Mouse (Mus musculus) heart, embryonic 13.5 days (tissue): ENCODE data around the gene Slc20a1. TPM values are rescaled to one million over a fixed set of nuclear protein-coding genes. Genes with fewer than 3 reads are reported as not detected.
A peak's percentile ranks its signal among the peaks of the same experiment; 100 is the strongest.

Experiments used
- ATAC-seq: fragments of 200-750 bp; cut with Nextera tagmentation; 2 replicates; pipeline ENCODE4 v1.8.0; 2017; ENCODE audit warnings: moderate TSS enrichment; ENCODE audit not compliant: insufficient number of reproducible peaks, low FRiP score, low TSS enrichment; ENCODE audit errors: extremely low read depth
- H3K27ac ChIP-seq: fragments of 300-500 bp; sonication (generic); replicated peaks from 2 replicates; pipeline ENCODE4 v1.5.1; 2015; ENCODE audit warnings: moderate library complexity, mild to moderate bottlenecking, inconsistent platforms
- H3K27me3 ChIP-seq: fragments of 300-500 bp; sonication (generic); replicated peaks from 2 replicates; pipeline ENCODE4 v1.6.1; 2015; ENCODE audit warnings: mild to moderate bottlenecking, inconsistent platforms
- H3K36me3 ChIP-seq: fragments of 300-500 bp; sonication (generic); 2 replicates; pipeline ENCODE4 v1.6.1; 2015; ENCODE audit warnings: mild to moderate bottlenecking, inconsistent platforms
- H3K4me1 ChIP-seq: fragments of 300-500 bp; sonication (generic); 2 replicates; pipeline ENCODE4 v1.6.1; 2015; ENCODE audit warnings: inconsistent platforms
- H3K4me2 ChIP-seq: fragments of 300-500 bp; sonication (generic); 2 replicates; pipeline ENCODE4 v1.6.1; 2015; ENCODE audit warnings: inconsistent platforms, mild to moderate bottlenecking, moderate library complexity
- H3K4me3 ChIP-seq: fragments of 300-500 bp; sonication (generic); 2 replicates; pipeline ENCODE4 v1.5.1; 2015; ENCODE audit warnings: moderate library complexity, mild to moderate bottlenecking, inconsistent platforms
- H3K9ac ChIP-seq: fragments of 300-500 bp; sonication (generic); 2 replicates; pipeline ENCODE4 v1.6.1; 2015; ENCODE audit warnings: inconsistent platforms, mild to moderate bottlenecking, moderate library complexity
- H3K9me3 ChIP-seq: fragments of 300-500 bp; sonication (generic); 2 replicates; pipeline ENCODE4 v1.6.1; 2016; ENCODE audit warnings: inconsistent platforms
- WGBS: fragments of 180-500 bp; shearing (Covaris S2); methylation state at CpG from one replicate; pipeline ENCODE4 v1.1.7; 2015; ENCODE audit warnings: mixed read lengths; 5-methylcytosine and 5-hydroxymethylcytosine counted together
- polyA plus RNA-seq: library from polyadenylated mRNA; unstranded; fragments of >200 nt; fragmentation: Nextera tagmentation; extraction: Ambion mirVana; gene quantifications from 2 replicates; pipeline ENCODE4 v1.2.1, GENCODE M21; 2015

Slc20a1 gene
- polyA plus RNA-seq, 1 experiment from 2014 or later: 29.9 TPM

- WGBS: 73% methylated on average over 12 of the region's 12 CpGs
- no peak overlapping the region for H3K27ac ChIP-seq
Measured at GRCm38 (mm10) chr2:129176676-129177420, 21.7 kb upstream of the Slc20a1 start.

GRCm38 (mm10) chr2:129177661-129178060 lies 20.9 kb upstream of the Slc20a1 start:
- 73% methylated on average over 3 of the region's 3 CpGs for WGBS
- H3K4me3 ChIP-seq: no peak overlapping the region
- no peaks in the 10 kb centered on the region for H3K9me3 ChIP-seq
- H3K27me3 ChIP-seq: no peaks in the 10 kb centered on the region
- no peak overlapping the region for H3K27ac ChIP-seq
- peaks cover 8% of the 10 kb centered on the region; the same call in 1 of the 2 replicates for H3K4me1 ChIP-seq
- H3K9ac ChIP-seq: no peak overlapping the region
- H3K36me3 ChIP-seq: no peaks in the 10 kb centered on the region
- no peak overlapping the region for H3K4me2 ChIP-seq
- ATAC-seq: no peak

More at GRCm38 (mm10) chr2:129176676-129177420, 21.7 kb upstream of the Slc20a1 start:
- 0 out of 2 replicates have a peak, but pooled peaks cover 3% of the 10 kb centered on the region for H3K4me1 ChIP-seq
- no peak overlapping the region for H3K4me2 ChIP-seq
- ATAC-seq: no peak
- no peaks in the 10 kb centered on the region for H3K27me3 ChIP-seq
- no peak overlapping the region for H3K9ac ChIP-seq
- no peaks in the 10 kb centered on the region for H3K9me3 ChIP-seq
- H3K4me3 ChIP-seq: no peak overlapping the region
- no peaks in the 10 kb centered on the region for H3K36me3 ChIP-seq

- Histone ChIP-seq H3K4me1 (peaks cover 13% of the 10 kb centered on the region), H3K9me3 (no peaks in the 10 kb centered on the region), H3K4me3 (no peak overlapping the region), H3K9ac (no peak overlapping the region), H3K36me3 (no peaks in the 10 kb centered on the region), H3K27ac (no peak overlapping the region), H3K27me3 (no peaks in the 10 kb centered on the region), H3K4me2 (no peak overlapping the region)
- 46% methylated on average over 10 of the region's 10 CpGs for WGBS
- no peak for ATAC-seq
Measured at GRCm38 (mm10) chr2:129178182-129178908, 20.2 kb upstream of the Slc20a1 start.

GRCm38 (mm10) chr2:129179946-129180853 lies 18.4 kb upstream of the Slc20a1 start:
- Histone ChIP-seq H3K36me3 (no peaks in the 10 kb centered on the region), H3K27ac (0 out of 2 replicates have a peak overlapping the region, but pooled peaks have one; percentile 20), H3K4me2 (no peak overlapping the region), H3K9me3 (no peaks in the 10 kb centered on the region), H3K27me3 (no peaks in the 10 kb centered on the region), H3K9ac (no peak overlapping the region), H3K4me3 (no peak overlapping the region), H3K4me1 (peaks cover 16% of the 10 kb centered on the region)
- WGBS: 74% methylated on average over 8 of the region's 8 CpGs
- ATAC-seq: no peak

- H3K4me1 ChIP-seq: peaks cover 16% of the 10 kb centered on the region
- no peak for ATAC-seq
- no peak overlapping the region for H3K9ac ChIP-seq
- no peak overlapping the region for H3K27ac ChIP-seq
- no peaks in the 10 kb centered on the region for H3K9me3 ChIP-seq
- H3K27me3 ChIP-seq: no peaks in the 10 kb centered on the region
- no peaks in the 10 kb centered on the region for H3K36me3 ChIP-seq
- WGBS: 70% methylated on average over 5 of the region's 5 CpGs
- H3K4me3 ChIP-seq: no peak overlapping the region
- no peak overlapping the region for H3K4me2 ChIP-seq
Measured at GRCm38 (mm10) chr2:129181509-129181908, 17.1 kb upstream of the Slc20a1 start.

- Histone ChIP-seq H3K4me2 (no peak overlapping the region), H3K9me3 (no peaks in the 10 kb centered on the region), H3K36me3 (no peaks in the 10 kb centered on the region), H3K4me1 (peaks cover 16% of the 10 kb centered on the region), H3K27me3 (no peaks in the 10 kb centered on the region), H3K9ac (no peak overlapping the region), H3K27ac (no peak overlapping the region), H3K4me3 (no peak overlapping the region)
- no peak for ATAC-seq
- 98% methylated on average over 1 of the region's 1 CpGs for WGBS
Measured at GRCm38 (mm10) chr2:129182412-129182811, 16.2 kb upstream of the Slc20a1 start.

- no peaks in the 10 kb centered on the region for H3K27me3 ChIP-seq
- H3K4me1 ChIP-seq: peaks cover 16% of the 10 kb centered on the region
- H3K27ac ChIP-seq: no peak overlapping the region
- H3K4me3 ChIP-seq: no peak overlapping the region
- 44% methylated on average over 14 of the region's 14 CpGs for WGBS
- H3K4me2 ChIP-seq: peak overlapping the region; percentile 5; the same call in 1 of the 2 replicates
- H3K36me3 ChIP-seq: no peaks in the 10 kb centered on the region
- H3K9me3 ChIP-seq: no peaks in the 10 kb centered on the region
- H3K9ac ChIP-seq: no peak overlapping the region
- no peak for ATAC-seq
Measured at GRCm38 (mm10) chr2:129183561-129184031, 15.0 kb upstream of the Slc20a1 start.

- no peaks in the 10 kb centered on the region for H3K36me3 ChIP-seq
- peaks cover 4% of the 10 kb centered on the region; the same call in 1 of the 2 replicates for H3K9me3 ChIP-seq
- H3K4me2 ChIP-seq: no peak overlapping the region
- no peak overlapping the region for H3K27ac ChIP-seq
- H3K27me3 ChIP-seq: no peaks in the 10 kb centered on the region
- no peak overlapping the region for H3K9ac ChIP-seq
- H3K4me3 ChIP-seq: no peak overlapping the region
- 77% methylated on average over 1 of the region's 1 CpGs for WGBS
- no peak for ATAC-seq
- peaks cover 16% of the 10 kb centered on the region for H3K4me1 ChIP-seq
Measured at GRCm38 (mm10) chr2:129184853-129185252, 13.7 kb upstream of the Slc20a1 start.

GRCm38 (mm10) chr2:129185611-129186290 lies 12.8 kb upstream of the Slc20a1 start:
- Histone ChIP-seq H3K9me3 (peaks cover 4% of the 10 kb centered on the region; the same call in 1 of the 2 replicates), H3K27ac (no peak overlapping the region), H3K4me3 (no peak overlapping the region), H3K36me3 (no peaks in the 10 kb centered on the region), H3K4me1 (peaks cover 16% of the 10 kb centered on the region), H3K9ac (no peak overlapping the region; the same call in 1 of the 2 replicates), H3K4me2 (no peak overlapping the region), H3K27me3 (no peaks in the 10 kb centered on the region)
- no peak for ATAC-seq
- 73% methylated on average over 10 of the region's 10 CpGs for WGBS

- no peak overlapping the region for H3K27ac ChIP-seq
- H3K27me3 ChIP-seq: no peaks in the 10 kb centered on the region
- H3K4me2 ChIP-seq: no peak overlapping the region
- ATAC-seq: no peak
- 58% methylated on average over 5 of the region's 5 CpGs for WGBS
- peaks cover 4% of the 10 kb centered on the region; the same call in 1 of the 2 replicates for H3K9me3 ChIP-seq
- no peak overlapping the region; the same call in 1 of the 2 replicates for H3K9ac ChIP-seq
- H3K36me3 ChIP-seq: no peaks in the 10 kb centered on the region
- H3K4me3 ChIP-seq: no peak overlapping the region
- peaks cover 16% of the 10 kb centered on the region for H3K4me1 ChIP-seq
Measured at GRCm38 (mm10) chr2:129186291-129186919, 12.2 kb upstream of the Slc20a1 start.
